Mouse (Mus musculus): ENCODE data around the gene Rab4a. TPM values are rescaled to one million over a fixed set of nuclear protein-coding genes. Genes with fewer than 3 reads are reported as not detected.

The Rab4a gene
- total and polyA plus RNA-seq, 3 experiments, result 1.7 to 5.3 TPM; not detected in 1

GRCm38 (mm10) chr8:123873364-123873763, 67.6 kb downstream of the Rab4a start:
- peaks cover 6% of the 10 kb centered on the region; the same call in 1 of the 2 replicates for H3K27me3 ChIP-seq (ENCODE audit: insufficient read depth, low read length)
- H3K4me1 ChIP-seq (ENCODE audit: insufficient read depth, low read depth, low read length), result no peaks in the 10 kb centered on the region
- no peak overlapping the region for H3K4me3 ChIP-seq (ENCODE audit: low read depth, low read length)
- ATAC-seq (ENCODE audit: extremely low read depth, insufficient number of reproducible peaks, low FRiP score, poor library complexity, severe bottlenecking), result no peak
- H3K9me3 ChIP-seq (replicated peaks), result no peaks in the 10 kb centered on the region
- TF ChIP-seq GATA1 (IDR thresholded peaks at IDR 0.05; ENCODE audit: borderline replicate concordance, low read length), result no peak
- TF ChIP-seq TAL1 (conservative IDR thresholded peaks at IDR 0.05; ENCODE audit: low read depth, low read length), result no peak
- no peak for TF ChIP-seq POLR2AphosphoS5 (IDR thresholded peaks at IDR 0.05; ENCODE audit: insufficient replicate concordance, low read depth, low read length)
- TF ChIP-seq GATA2 (IDR thresholded peaks at IDR 0.05; ENCODE audit: borderline replicate concordance, low read depth, low read length), result no peak
- no peak for TF ChIP-seq CTCF (IDR thresholded peaks at IDR 0.05; ENCODE audit: low read depth, low read length)
- no peaks in the 10 kb centered on the region for H3K36me3 ChIP-seq (replicated peaks)
- DNase-seq (ENCODE audit: low spot score), result no peak

GRCm38 (mm10) chr8:123874324-123874723, 68.5 kb downstream of the Rab4a start:
- H3K4me3 ChIP-seq (ENCODE audit: low read depth, low read length), result no peak overlapping the region
- no peak for DNase-seq (ENCODE audit: low spot score)
- ATAC-seq (ENCODE audit: extremely low read depth, insufficient number of reproducible peaks, low FRiP score, poor library complexity, severe bottlenecking), result no peak
- TF ChIP-seq GATA1 (IDR thresholded peaks at IDR 0.05; ENCODE audit: borderline replicate concordance, low read length), result no peak
- TF ChIP-seq TAL1 (conservative IDR thresholded peaks at IDR 0.05; ENCODE audit: low read depth, low read length), result no peak
- no peak for TF ChIP-seq CTCF (IDR thresholded peaks at IDR 0.05; ENCODE audit: low read depth, low read length)
- no peak for TF ChIP-seq GATA2 (IDR thresholded peaks at IDR 0.05; ENCODE audit: borderline replicate concordance, low read depth, low read length)
- no peak for TF ChIP-seq POLR2AphosphoS5 (IDR thresholded peaks at IDR 0.05; ENCODE audit: insufficient replicate concordance, low read depth, low read length)
- peaks cover 8% of the 10 kb centered on the region; the same call in 1 of the 2 replicates for H3K27me3 ChIP-seq (ENCODE audit: insufficient read depth, low read length)
- H3K4me1 ChIP-seq (ENCODE audit: insufficient read depth, low read depth, low read length), result no peaks in the 10 kb centered on the region
- H3K9me3 ChIP-seq (replicated peaks), result no peaks in the 10 kb centered on the region
- H3K36me3 ChIP-seq (replicated peaks), result no peaks in the 10 kb centered on the region

GRCm38 (mm10) chr8:123877865-123878264, 72.1 kb downstream of the Rab4a start:
- no peaks in the 10 kb centered on the region for H3K4me1 ChIP-seq (ENCODE audit: insufficient read depth, low read depth, low read length)
- H3K4me3 ChIP-seq (ENCODE audit: low read depth, low read length), result no peak overlapping the region
- H3K9me3 ChIP-seq (replicated peaks), result no peaks in the 10 kb centered on the region
- ATAC-seq (ENCODE audit: extremely low read depth, insufficient number of reproducible peaks, low FRiP score, poor library complexity, severe bottlenecking) (no peak), DNase-seq (ENCODE audit: low spot score) (no peak)
- no peaks in the 10 kb centered on the region for H3K36me3 ChIP-seq (replicated peaks)
- H3K27me3 ChIP-seq (ENCODE audit: insufficient read depth, low read length), result peaks cover 15% of the 10 kb centered on the region
- TF ChIP-seq GATA2 (IDR thresholded peaks at IDR 0.05; ENCODE audit: borderline replicate concordance, low read depth, low read length) (no peak), CTCF (IDR thresholded peaks at IDR 0.05; ENCODE audit: low read depth, low read length) (no peak), GATA1 (IDR thresholded peaks at IDR 0.05; ENCODE audit: borderline replicate concordance, low read length) (no peak), POLR2AphosphoS5 (IDR thresholded peaks at IDR 0.05; ENCODE audit: insufficient replicate concordance, low read depth, low read length) (no peak), TAL1 (conservative IDR thresholded peaks at IDR 0.05; ENCODE audit: low read depth, low read length) (no peak)

GRCm38 (mm10) chr8:123880271-123880670, 74.5 kb downstream of the Rab4a start:
- Histone ChIP-seq H3K4me1 (ENCODE audit: insufficient read depth, low read depth, low read length) (no peaks in the 10 kb centered on the region), H3K9me3 (replicated peaks) (no peaks in the 10 kb centered on the region), H3K4me3 (ENCODE audit: low read depth, low read length) (no peak overlapping the region), H3K27me3 (ENCODE audit: insufficient read depth, low read length) (peaks cover 35% of the 10 kb centered on the region), H3K36me3 (replicated peaks) (no peaks in the 10 kb centered on the region)
- DNase-seq (ENCODE audit: low spot score) (no peak), ATAC-seq (ENCODE audit: extremely low read depth, insufficient number of reproducible peaks, low FRiP score, poor library complexity, severe bottlenecking) (no peak)
- TF ChIP-seq CTCF (IDR thresholded peaks at IDR 0.05; ENCODE audit: low read depth, low read length), result no peak
- no peak for TF ChIP-seq TAL1 (conservative IDR thresholded peaks at IDR 0.05; ENCODE audit: low read depth, low read length)

- no peak for ATAC-seq (ENCODE audit: extremely low read depth, insufficient number of reproducible peaks, low FRiP score, poor library complexity, severe bottlenecking)
- H3K9me3 ChIP-seq (replicated peaks), result no peaks in the 10 kb centered on the region
- TF ChIP-seq GATA2 (IDR thresholded peaks at IDR 0.05; ENCODE audit: borderline replicate concordance, low read depth, low read length) (no peak), CTCF (IDR thresholded peaks at IDR 0.05; ENCODE audit: low read depth, low read length) (no peak), GATA1 (IDR thresholded peaks at IDR 0.05; ENCODE audit: borderline replicate concordance, low read length) (no peak), TAL1 (conservative IDR thresholded peaks at IDR 0.05; ENCODE audit: low read depth, low read length) (no peak), POLR2AphosphoS5 (IDR thresholded peaks at IDR 0.05; ENCODE audit: insufficient replicate concordance, low read depth, low read length) (no peak)
- H3K27me3 ChIP-seq (ENCODE audit: insufficient read depth, low read length), result peaks cover 39% of the 10 kb centered on the region
- DNase-seq (ENCODE audit: low spot score), result no peak
- H3K4me1 ChIP-seq (ENCODE audit: insufficient read depth, low read depth, low read length), result no peaks in the 10 kb centered on the region
- H3K36me3 ChIP-seq (replicated peaks), result no peaks in the 10 kb centered on the region
- H3K4me3 ChIP-seq (ENCODE audit: low read depth, low read length), result no peak overlapping the region
Observed at GRCm38 (mm10) chr8:123880821-123881350, 75.1 kb downstream of the Rab4a start.

GRCm38 (mm10) chr8:123882412-123882811, 76.6 kb downstream of the Rab4a start:
- TF ChIP-seq GATA1 (IDR thresholded peaks at IDR 0.05; ENCODE audit: borderline replicate concordance, low read length) (no peak), GATA2 (IDR thresholded peaks at IDR 0.05; ENCODE audit: borderline replicate concordance, low read depth, low read length) (no peak), POLR2AphosphoS5 (IDR thresholded peaks at IDR 0.05; ENCODE audit: insufficient replicate concordance, low read depth, low read length) (no peak), TAL1 (conservative IDR thresholded peaks at IDR 0.05; ENCODE audit: low read depth, low read length) (no peak), CTCF (IDR thresholded peaks at IDR 0.05; ENCODE audit: low read depth, low read length) (no peak)
- no peaks in the 10 kb centered on the region for H3K36me3 ChIP-seq (replicated peaks)
- no peaks in the 10 kb centered on the region for H3K4me1 ChIP-seq (ENCODE audit: insufficient read depth, low read depth, low read length)
- H3K4me3 ChIP-seq (ENCODE audit: low read depth, low read length), result no peak overlapping the region
- DNase-seq (ENCODE audit: low spot score) (no peak), ATAC-seq (ENCODE audit: extremely low read depth, insufficient number of reproducible peaks, low FRiP score, poor library complexity, severe bottlenecking) (no peak)
- peaks cover 46% of the 10 kb centered on the region for H3K27me3 ChIP-seq (ENCODE audit: insufficient read depth, low read length)
- H3K9me3 ChIP-seq (replicated peaks), result no peaks in the 10 kb centered on the region

Data from G1E (cell line).